Mouse (Mus musculus) c-Kit-positive CD71-positive TER-119-positive erythroid progenitor cells, embryonic 14.5 days (primary cell): ENCODE measurements around the gene Gdf15.
A peak's percentile ranks its signal among the peaks of the same experiment; 100 is the strongest.

Experiments used
- DNase-seq: peaks from one replicate; pipeline ENCODE4 v3.0.0-alpha.2; 2013; ENCODE audit warnings: low spot score

Gene Gdf15

DNA sequence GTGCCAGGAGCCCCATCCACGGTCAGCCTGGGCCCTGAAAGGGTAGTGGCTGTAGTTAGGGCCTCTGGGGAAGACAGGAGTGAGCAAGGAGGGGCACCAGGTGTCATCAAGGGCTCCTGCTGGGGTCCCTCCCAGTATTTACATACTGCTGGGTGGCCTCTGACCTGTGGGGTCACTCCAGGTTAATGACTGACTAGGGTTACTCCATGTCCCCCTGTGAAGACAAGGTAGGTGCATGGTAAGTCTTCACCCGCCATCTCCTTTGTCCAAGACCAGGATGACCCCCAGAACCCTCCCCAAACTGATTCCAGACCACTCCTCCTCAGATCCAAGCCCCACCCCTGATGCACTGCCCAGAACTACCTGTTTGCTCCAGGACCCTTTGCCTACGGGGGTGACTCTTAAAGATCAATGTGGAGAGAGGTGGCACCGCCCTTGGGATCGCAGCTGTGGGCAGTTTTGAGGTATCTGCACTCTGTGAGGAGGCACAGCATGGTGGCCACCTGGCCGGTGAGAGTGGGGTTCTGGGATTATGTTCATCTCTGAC is at the start of gene Gdf15:
Gdf15 (minus strand) TSS at position 111 of the 547 bp plus-strand sequence.
- DNase-seq: no peak

- no peak for DNase-seq
These were observed 49.2 kb upstream of the Gdf15 start for GRCm38 (mm10) chr8:70681410-70681809.

- DNase-seq: no peak
These were observed 47.8 kb upstream of the Gdf15 start for GRCm38 (mm10) chr8:70680039-70680438.

DNA sequence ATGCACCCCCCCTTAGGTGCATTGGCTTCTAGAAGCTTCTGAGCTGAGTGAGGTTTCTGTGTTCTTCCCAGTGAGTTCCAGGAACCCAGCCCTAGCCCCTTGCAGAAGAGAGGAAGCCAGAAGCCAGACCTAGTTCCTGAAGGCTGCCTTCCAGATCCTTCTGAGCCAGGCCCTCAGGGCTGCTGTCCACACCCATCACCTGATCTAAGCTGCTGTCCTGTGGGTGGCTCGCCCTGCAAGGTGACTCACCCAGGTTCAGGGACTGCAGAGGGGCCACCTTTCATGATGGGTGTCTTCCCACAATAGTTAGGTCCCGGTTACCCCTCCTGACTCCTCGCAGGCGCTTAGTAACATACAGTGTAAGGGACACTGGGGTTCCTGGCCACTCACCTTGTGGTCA is 47.1 kb upstream of the Gdf15 start:
- no peak for DNase-seq

DNA sequence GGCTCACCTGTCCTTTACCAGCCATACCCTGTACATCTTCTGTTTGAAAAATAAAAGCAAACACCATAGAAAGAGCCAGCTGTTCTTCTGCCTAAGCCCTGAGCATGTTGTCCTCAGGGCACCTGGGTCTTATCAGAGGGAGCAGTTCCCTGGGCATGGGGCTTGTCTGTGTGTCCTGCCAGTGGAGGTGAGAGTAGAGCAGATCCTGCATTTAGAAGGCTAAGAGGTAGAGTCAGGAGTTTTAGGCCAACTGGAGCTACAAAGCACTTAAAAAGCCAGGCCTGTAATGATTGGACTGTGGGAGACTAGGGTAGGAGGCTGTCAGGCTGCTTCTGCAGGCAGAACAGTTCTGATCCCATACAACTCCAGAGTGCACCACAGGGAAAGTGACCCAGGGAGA is 46.4 kb upstream of the Gdf15 start:
- no peak for DNase-seq

DNA sequence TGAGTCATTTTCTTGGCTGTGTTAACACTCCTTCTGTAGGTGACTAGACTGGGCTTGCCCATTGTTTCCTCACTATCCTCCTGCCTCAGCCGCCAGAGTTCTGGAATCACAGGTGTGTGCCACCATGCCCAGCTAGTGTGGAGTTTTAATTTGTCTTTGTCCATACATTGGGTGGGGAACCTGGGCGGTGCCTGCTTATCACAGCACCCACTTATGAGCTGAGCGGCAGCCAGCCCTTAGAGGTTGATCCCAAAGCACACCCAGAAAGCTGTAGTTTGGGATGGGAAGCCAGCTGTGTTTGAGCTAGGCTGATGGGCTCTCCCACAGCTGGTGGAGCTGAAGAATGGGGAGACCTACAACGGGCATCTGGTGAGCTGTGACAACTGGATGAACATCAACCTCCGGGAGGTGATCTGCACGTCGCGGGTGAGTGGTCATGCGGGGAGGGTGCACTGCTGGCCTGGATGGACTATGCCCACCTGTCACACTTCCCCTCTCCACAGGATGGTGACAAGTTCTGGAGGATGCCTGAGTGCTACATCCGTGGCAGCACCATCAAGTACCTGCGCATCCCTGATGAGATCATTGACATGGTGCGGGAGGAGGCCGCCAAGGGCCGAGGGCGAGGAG is 45.3 kb upstream of the Gdf15 start:
- peak; percentile 56 for DNase-seq

DNA sequence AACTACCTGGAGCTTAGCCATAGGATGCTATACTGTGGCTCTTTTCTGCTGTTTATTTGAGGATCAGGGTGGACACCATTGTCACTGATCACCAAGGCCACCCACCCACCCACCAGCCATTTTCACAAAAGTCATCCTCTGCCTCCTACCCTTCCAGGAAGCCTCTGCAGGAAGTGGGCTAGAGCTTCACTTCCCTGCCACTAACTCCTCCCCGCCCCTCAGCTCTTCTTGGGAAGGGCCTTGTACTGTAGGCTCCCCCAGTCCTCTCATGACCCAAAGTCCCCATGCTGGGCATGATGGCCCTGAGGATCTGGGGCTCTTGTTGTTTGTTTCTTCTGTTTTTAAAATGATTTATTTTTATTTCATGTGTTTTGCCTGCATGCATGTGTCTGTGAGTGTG is 43.1 kb upstream of the Gdf15 start:
- no peak for DNase-seq

DNA sequence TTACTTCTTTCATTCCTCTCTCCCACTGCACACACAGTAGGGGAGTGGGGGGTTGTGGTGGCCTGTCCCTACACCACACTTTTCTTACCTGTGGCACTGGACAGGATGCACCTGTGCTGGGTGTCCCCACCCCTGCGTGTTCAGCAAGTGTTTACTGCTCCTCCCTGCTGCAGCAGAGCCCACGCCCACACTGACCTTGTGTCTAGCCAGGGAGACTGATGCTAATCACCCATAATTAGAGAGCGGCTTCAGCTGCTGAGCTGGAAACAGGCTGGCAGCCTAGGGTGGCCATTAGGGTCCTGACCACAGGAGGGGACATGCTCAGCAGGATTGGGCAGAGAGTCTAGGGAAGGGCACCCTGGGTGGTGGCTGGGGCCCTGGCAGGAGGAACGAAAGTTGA is 42.5 kb upstream of the Gdf15 start:
- no peak for DNase-seq

- no peak for DNase-seq
These were observed 41.9 kb upstream of the Gdf15 start for GRCm38 (mm10) chr8:70674109-70674508.

DNA sequence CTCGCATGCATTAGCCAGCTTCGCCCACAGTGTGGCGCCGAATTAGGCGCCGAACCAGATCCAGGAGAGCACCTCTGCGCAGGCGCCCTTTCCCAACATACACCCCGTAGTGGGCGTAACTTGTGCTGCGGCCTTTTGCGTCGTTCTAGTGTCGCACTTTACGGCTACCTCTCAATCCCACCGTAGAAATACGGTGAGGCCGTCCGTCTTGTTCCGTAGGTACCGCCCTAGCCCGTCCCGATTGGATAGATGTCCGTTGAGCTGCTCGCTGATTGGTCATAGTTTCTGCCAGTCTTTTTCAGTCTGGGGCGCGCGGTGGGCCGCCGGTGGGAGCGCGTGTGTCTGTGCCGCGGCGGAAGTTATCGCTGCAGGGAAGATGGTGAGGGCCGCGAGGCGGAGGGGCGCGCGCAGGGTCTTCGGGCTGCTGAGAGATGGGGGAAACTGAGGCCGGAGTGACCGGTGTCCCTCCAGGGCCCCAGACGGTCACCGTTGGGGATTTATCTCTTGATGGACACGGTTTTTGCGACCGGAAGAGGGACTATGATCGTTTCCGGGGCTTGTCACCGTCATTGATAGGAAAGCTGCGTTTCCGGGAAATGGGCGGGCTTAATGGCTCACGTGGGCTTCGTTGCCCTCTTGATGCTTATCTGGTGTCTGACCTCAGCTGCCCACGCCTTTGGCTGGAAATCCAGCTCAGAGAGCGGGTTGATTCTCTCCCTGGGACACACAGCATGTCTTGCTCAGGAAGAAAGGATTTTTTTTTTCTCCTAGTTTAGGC is 41.0 kb upstream of the Gdf15 start, which contains the start of gene Lsm4:
Lsm4 (plus strand) TSS at position 170 of the 778 bp plus-strand sequence.
- DNase-seq: peak; percentile 99

- DNase-seq: no peak
These were observed 40.2 kb upstream of the Gdf15 start for GRCm38 (mm10) chr8:70672325-70673078.

DNA sequence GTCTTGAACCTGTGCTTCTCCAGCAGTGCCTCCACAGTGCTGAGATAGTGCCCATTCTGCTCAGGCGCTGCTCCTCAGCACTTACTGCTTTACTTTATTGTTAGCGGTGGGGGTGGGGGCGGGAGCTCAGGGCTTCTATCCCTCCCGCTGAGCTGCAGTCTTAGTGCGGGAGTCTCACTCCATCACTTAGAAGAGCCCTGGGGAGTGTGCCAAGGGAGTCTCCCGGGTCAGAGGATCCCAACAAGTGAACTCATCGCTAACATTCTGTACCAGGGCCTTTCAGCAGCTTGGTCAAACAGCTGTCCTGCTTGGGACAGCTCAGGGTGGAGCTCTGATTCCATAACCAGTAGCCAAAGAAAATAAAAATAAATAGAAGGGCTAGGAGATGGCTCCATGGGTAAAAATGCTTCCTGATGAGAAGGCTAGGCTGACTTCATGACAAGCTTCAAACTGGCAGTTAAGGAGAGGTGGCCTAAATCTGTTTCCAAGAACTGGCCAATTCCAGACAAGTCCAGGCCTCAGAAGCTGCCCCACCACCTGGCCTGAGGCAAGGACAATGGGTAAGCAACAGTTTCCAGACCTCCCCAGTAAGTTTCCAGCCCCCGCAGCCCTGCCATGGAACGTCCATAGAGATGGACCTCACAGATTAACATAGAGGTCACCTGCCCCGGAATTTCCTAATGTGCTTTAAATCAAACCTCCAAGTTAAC is 39.5 kb upstream of the Gdf15 start:
- DNase-seq: no peak

DNA sequence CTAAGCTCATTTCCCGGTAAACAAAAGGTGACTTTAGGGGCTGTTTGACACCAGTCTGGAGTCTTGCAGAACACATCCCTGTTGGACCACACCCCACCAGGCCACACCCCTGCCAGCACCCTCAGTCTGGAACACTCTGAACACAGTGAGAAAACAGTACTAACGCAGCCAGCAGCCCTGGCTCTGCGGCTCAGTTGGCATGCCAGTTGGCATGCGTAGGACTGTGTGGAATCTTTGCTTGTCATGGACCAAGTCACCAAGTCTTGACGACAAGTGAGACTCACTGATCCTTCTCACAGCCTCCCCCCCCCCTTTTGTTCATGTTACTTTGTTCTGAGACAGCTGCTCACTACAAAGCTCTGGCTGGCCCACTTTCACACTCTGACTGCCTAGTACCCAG is 34.8 kb upstream of the Gdf15 start:
- no peak for DNase-seq

DNA sequence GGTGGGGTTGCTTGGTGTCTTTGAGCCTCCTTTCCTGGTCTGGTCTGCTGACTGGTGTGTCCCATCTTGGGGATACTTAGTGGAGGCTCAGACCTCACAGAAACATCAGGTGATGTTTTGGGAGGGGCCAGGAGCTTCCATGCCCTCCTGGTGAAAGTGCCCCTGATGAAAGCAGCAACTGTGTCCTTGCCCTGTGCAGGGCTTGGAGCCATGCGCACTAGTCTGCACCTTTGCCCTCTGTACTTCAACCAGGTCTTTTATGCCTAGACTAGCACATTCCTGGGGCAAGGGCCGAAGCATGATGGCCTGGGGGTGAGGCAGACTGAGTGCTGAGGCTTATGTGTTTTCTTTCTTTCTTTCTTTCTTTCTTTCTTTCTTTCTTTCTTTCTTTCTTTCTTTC is 33.3 kb upstream of the Gdf15 start:
- DNase-seq: no peak

- no peak for DNase-seq
These were observed 32.4 kb upstream of the Gdf15 start for GRCm38 (mm10) chr8:70664631-70665030.

DNA sequence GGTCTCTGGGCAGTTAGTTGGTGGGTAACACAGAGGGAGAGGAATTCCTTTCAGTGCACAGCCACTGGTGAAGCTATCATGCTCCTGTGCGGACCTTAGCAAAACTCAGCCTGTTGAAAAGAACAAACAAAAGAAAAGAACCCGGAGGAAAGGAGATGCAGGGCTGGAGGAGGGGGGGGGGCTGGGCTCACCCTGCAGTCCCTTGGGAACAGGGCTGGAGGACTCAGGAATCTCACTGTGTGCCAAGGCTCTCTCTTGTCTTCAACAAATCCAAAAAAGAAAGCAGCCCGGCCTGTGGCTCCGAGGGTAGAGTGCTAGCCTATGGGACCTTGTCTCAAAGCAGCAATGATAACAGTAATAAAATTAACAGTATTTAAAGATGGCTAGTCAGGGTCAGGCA is 31.4 kb upstream of the Gdf15 start:
- DNase-seq: no peak

DNA sequence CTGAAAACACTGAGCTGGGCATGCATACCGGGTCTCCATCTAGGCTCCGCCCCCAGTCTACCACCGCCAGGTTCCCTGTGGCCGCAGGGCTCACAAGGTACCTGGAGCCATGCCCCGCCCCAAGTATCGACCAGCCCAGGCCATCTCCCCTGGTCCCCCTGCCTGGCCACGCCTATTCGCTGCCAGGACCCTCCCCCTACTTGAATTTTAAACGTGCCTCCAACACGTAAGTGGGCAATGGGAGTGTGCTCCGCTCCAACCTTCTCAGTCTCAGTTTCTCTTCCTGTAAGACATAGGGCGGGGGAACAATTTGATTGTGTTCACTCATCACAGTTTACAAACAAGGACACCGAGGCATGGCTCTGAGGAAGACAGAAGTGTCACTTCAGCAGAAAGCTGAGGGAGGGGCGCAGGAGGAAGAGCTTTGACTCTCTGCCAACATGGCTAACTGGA is 28.0 kb upstream of the Gdf15 start, which contains the start of gene Pgpep1:
Pgpep1 (minus strand) TSS at position 116 of the 453 bp plus-strand sequence.
- DNase-seq: no peak

GRCm38 (mm10) chr8:70659604-70660272 is 27.5 kb upstream of the Gdf15 start:
- peak; percentile 81 for DNase-seq

DNA sequence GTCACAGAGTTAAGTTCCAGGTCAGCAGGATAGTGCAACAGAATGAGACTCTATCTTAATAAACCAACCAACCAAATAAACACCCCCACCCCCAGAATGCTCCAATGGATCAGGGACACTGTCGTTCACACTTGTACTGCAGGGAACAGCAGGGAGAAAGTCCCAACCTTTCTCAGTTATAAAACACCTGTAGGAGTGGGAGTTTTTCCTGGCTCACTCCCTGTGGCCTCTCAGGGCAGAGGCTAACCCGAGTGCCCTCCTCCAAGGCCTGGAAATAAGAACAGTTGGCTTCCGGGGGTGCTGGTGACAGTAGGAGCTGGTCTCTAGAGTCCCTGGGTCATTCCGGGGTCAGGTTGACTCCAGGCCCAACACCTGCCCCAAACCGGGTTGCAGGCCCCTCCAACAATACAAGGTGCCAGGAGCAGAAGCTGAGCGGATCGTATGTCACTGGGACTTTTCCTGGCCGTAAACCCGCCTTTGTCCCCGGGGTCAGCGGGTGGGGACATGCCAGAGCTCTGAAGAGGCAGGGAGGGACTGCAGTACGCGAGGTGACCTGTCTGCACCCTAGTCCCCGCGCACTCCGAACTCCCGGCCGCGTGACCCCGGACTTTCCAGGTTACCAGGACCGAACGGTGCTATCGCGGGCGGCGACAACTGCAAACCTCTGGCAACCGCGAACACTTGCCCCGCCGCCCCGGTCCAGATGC is 26.8 kb upstream of the Gdf15 start:
- DNase-seq: no peak

DNA sequence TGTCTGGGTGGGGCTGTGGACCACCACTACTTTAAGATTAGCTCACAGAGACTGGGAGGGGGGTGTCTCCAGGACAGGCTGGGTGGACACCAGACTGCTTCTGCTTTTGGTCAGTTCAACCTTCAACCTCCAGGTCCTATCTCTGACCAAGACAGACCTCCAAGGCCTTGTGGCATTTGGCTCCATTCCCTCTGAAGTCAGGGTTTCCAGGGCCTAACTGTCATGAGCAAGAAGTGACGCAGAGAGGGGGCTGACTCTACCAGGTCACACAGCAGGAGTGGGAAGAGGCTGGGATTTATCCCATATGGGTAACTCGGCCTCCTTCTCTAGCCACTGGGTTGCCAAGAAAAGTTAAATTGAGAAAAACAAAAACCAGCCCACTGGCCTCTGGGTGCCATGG is 25.5 kb upstream of the Gdf15 start:
- DNase-seq: no peak

DNA sequence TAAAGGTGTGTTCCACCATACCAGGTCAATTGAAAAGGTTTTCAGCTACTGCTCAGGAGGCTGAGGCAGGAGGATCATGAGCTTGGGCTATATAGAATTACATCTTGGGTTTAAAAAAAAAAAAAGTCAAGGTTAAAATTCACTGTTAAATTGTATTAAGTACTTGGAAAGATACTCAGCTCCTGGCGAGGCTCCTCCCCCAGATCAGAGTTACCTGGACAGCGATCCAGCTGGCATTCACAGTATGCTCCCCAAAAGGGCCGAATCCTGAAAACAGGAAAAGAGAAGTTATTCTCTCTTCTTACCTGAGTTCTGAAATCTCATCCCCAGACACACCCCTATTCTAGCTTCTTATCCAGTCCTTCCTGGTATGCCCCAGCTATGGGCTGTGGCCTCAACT is 25.0 kb upstream of the Gdf15 start:
- DNase-seq: no peak
